Mouse (Mus musculus) heart, embryonic 16.5 days (tissue): ENCODE results near the gene Usp13. TPM values are rescaled to one million over a fixed set of nuclear protein-coding genes. Genes with fewer than 3 reads are reported as not detected.

Source experiments
- ATAC-seq: fragments of 200-750 bp; cut with Nextera tagmentation; replicated peaks from 2 replicates; pipeline ENCODE4 v1.8.0; 2017; ENCODE audit warnings: moderate number of reproducible peaks; ENCODE audit not compliant: insufficient read depth, low FRiP score; ENCODE audit errors: extremely low read depth
- H3K27ac ChIP-seq: fragments of 300-500 bp; sonication (generic); 2 replicates; pipeline ENCODE4 v1.5.1; 2014; ENCODE audit warnings: mild to moderate bottlenecking, low read length, control low read depth, moderate library complexity
- H3K27me3 ChIP-seq: fragments of 300-500 bp; sonication (generic); 2 replicates; pipeline ENCODE4 v1.6.1; 2014; ENCODE audit warnings: low read length, mixed read lengths; ENCODE audit not compliant: control insufficient read depth, insufficient read depth
- H3K36me3 ChIP-seq: fragments of 300-500 bp; sonication (generic); 2 replicates; pipeline ENCODE4 v1.6.1; 2014; ENCODE audit not compliant: control insufficient read depth, insufficient read depth
- H3K4me1 ChIP-seq: fragments of 300-500 bp; sonication (generic); 2 replicates; pipeline ENCODE4 v1.6.1; 2014; ENCODE audit warnings: low read length, mixed read lengths; ENCODE audit not compliant: control insufficient read depth, insufficient read depth
- H3K4me2 ChIP-seq: fragments of 300-500 bp; sonication (generic); 2 replicates; pipeline ENCODE4 v1.6.1; 2014; ENCODE audit warnings: low read depth, mild to moderate bottlenecking, control low read depth, low read length
- H3K4me3 ChIP-seq: fragments of 300-500 bp; sonication (generic); 2 replicates; pipeline ENCODE4 v1.5.1; 2014; ENCODE audit warnings: mild to moderate bottlenecking, control low read depth, low read length
- H3K9ac ChIP-seq: fragments of 300-500 bp; sonication (generic); 2 replicates; pipeline ENCODE4 v1.6.1; 2014; ENCODE audit warnings: low read length, control low read depth
- H3K9me3 ChIP-seq: fragments of 300-500 bp; sonication (generic); replicated peaks from 2 replicates; pipeline ENCODE4 v1.6.1; 2016; ENCODE audit warnings: low read length; ENCODE audit not compliant: control insufficient read depth
- WGBS: fragments of 180-500 bp; shearing (Covaris S2); extraction: QIAGEN DNeasy Blood & Tissue Kit; methylation state at CpG from one replicate; pipeline ENCODE4 v1.1.7; 2014; 5-methylcytosine and 5-hydroxymethylcytosine counted together
- polyA plus RNA-seq: library from polyadenylated mRNA; unstranded; fragments of >200 nt; fragmentation: Nextera tagmentation; extraction: Ambion mirVana; gene quantifications from 2 replicates; pipeline ENCODE4 v1.2.1, GENCODE M21; 2015

Gene Usp13
- polyA plus RNA-seq, 1 experiment from 2014 or later: 63.2 TPM

GRCm38 (mm10) chr3:32837847-32838246 lies 20.5 kb downstream of the Usp13 start:
- Histone ChIP-seq H3K4me2 (no peak overlapping the region), H3K9ac (no peak overlapping the region), H3K4me3 (no peak overlapping the region), H3K27me3 (no peaks in the 10 kb centered on the region), H3K36me3 (peaks cover 9% of the 10 kb centered on the region; the same call in 1 of the 2 replicates), H3K27ac (no peak overlapping the region), H3K4me1 (no peaks in the 10 kb centered on the region), H3K9me3 (no peaks in the 10 kb centered on the region)
- ATAC-seq: no peak
- 84% methylated on average over 7 of the region's 7 CpGs for WGBS

DNA sequence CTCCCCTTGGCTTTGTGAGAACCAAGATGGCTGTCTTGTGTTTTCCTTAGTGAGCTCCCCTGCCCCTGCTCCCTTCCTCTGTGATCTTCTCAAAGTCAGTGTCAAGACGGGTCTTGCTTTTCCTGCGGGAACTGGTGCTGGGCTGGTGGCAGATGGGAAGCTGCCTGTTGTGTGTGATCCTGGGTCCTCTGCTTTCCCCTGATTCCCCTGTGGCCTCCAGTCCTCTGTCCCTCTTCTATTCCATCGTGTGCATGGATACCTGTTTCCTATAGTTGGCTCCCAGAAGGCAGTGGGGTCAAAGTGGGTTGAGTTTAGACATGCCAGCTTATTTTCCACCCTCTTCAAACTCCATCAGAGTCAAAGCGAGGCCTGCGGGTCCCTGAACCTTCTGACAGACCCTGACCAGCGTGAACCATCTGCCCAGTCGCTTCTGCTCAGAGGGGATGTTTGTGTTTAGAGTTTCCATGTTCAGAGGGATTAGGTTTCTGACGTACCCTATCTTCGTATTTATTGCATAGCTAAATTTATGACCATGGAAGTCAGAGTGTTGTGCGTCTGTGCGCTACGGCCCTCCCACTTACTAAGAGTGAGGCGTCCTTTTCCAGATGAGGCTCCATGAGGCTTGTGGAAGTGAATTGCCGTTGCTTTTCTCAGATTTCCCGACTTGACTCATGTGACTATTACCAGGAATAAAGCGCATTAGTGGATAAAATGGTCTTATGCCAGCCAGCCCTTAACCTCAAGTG lies 39.2 kb downstream of the Usp13 start:
- Histone ChIP-seq H3K4me3 (no peak overlapping the region), H3K9ac (no peak overlapping the region), H3K27ac (no peak overlapping the region), H3K4me2 (no peak overlapping the region), H3K27me3 (no peaks in the 10 kb centered on the region), H3K9me3 (peaks cover 8% of the 10 kb centered on the region), H3K36me3 (peaks cover 7% of the 10 kb centered on the region), H3K4me1 (no peaks in the 10 kb centered on the region)
- ATAC-seq: no peak
- WGBS: 88% methylated on average over 16 of the region's 16 CpGs

GRCm38 (mm10) chr3:32871081-32871480 lies 53.7 kb downstream of the Usp13 start:
- Histone ChIP-seq H3K4me3 (no peak overlapping the region), H3K9ac (no peak overlapping the region), H3K9me3 (no peaks in the 10 kb centered on the region; the same call in 1 of the 2 replicates), H3K36me3 (peaks cover 30% of the 10 kb centered on the region), H3K4me1 (no peaks in the 10 kb centered on the region), H3K27me3 (no peaks in the 10 kb centered on the region), H3K27ac (no peak overlapping the region), H3K4me2 (no peak overlapping the region)
- no peak for ATAC-seq
- 67% methylated on average over 3 of the region's 3 CpGs for WGBS

DNA sequence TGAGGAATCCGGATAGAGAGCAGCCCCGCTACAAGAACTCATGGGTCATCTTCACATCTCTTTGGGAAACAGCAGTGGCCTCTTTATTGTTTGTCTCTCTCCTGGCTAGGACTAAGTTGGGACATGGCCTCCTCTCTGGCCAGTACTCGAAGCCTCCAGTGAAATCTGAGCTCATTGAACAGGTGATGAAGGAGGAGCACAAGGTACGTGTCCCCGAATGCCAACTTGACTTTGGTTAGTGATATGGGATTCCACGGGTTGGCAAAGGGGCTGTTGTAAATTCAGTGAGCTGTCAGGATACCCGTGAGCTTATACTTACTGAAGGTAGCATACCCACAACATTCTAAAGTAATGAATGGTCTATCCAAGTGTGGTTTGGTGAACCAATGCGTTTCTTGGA lies 69.0 kb downstream of the Usp13 start:
- Histone ChIP-seq H3K4me2 (no peak overlapping the region), H3K9me3 (no peaks in the 10 kb centered on the region), H3K27me3 (no peaks in the 10 kb centered on the region), H3K27ac (no peak overlapping the region), H3K9ac (no peak overlapping the region), H3K36me3 (peaks cover 23% of the 10 kb centered on the region; the same call in 1 of the 2 replicates), H3K4me1 (no peaks in the 10 kb centered on the region), H3K4me3 (no peak overlapping the region)
- WGBS: 87% methylated on average over 8 of the region's 8 CpGs
- ATAC-seq: no peak

- H3K36me3 ChIP-seq: peaks cover 20% of the 10 kb centered on the region; the same call in 1 of the 2 replicates
Observed at GRCm38 (mm10) chr3:32888886-32889285, 71.5 kb downstream of the Usp13 start.

GRCm38 (mm10) chr3:32890174-32890573 lies 72.8 kb downstream of the Usp13 start:
- Histone ChIP-seq H3K27me3 (no peaks in the 10 kb centered on the region), H3K27ac (no peak overlapping the region), H3K4me1 (no peaks in the 10 kb centered on the region), H3K4me3 (no peak overlapping the region), H3K4me2 (no peak overlapping the region), H3K36me3 (peaks cover 25% of the 10 kb centered on the region), H3K9ac (no peak overlapping the region), H3K9me3 (no peaks in the 10 kb centered on the region)
- ATAC-seq: no peak
- WGBS: 95% methylated on average over 4 of the region's 4 CpGs

More at GRCm38 (mm10) chr3:32888886-32889285, 71.5 kb downstream of the Usp13 start:
- Histone ChIP-seq H3K4me3 (no peak overlapping the region), H3K4me2 (no peak overlapping the region), H3K4me1 (no peaks in the 10 kb centered on the region), H3K27ac (no peak overlapping the region), H3K27me3 (no peaks in the 10 kb centered on the region), H3K9ac (no peak overlapping the region), H3K9me3 (no peaks in the 10 kb centered on the region)
- no peak for ATAC-seq
- 92% methylated on average over 5 of the region's 5 CpGs for WGBS

GRCm38 (mm10) chr3:32903462-32903861 lies 86.1 kb downstream of the Usp13 start:
- Histone ChIP-seq H3K4me2 (no peak overlapping the region), H3K9me3 (no peaks in the 10 kb centered on the region), H3K36me3 (peaks cover 11% of the 10 kb centered on the region), H3K9ac (no peak overlapping the region), H3K27me3 (no peaks in the 10 kb centered on the region), H3K4me3 (no peak overlapping the region), H3K27ac (no peak overlapping the region), H3K4me1 (peaks cover 30% of the 10 kb centered on the region)
- ATAC-seq: no peak
- WGBS: 49% methylated on average over 4 of the region's 4 CpGs

DNA sequence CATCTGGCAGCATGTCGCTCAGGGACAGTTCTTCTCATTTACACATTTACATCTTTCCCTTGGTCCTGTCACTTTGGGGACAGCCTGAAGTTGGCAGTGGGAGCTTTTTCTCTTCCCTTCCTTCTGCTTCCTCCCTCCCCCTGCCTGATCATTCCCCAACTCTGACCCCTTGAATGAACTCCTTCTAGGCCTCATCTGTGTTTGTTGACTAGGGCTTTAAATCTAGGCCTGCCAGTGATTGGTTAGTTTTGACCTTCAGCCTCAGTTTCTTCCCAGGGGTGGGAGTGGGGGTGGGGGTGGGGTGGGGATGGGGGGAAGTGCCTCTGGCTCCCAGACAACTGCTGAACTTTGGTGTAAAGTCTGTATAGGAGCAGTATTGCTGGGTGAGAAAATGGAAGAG lies 87.3 kb downstream of the Usp13 start:
- Histone ChIP-seq H3K9me3 (no peaks in the 10 kb centered on the region), H3K4me3 (no peak overlapping the region), H3K9ac (no peak overlapping the region), H3K27me3 (no peaks in the 10 kb centered on the region), H3K4me1 (peaks cover 38% of the 10 kb centered on the region), H3K27ac (peak overlapping the region; percentile 48), H3K36me3 (peaks cover 11% of the 10 kb centered on the region), H3K4me2 (no peak overlapping the region)
- 54% methylated on average over 1 of the region's 1 CpGs for WGBS
- ATAC-seq: no peak

DNA sequence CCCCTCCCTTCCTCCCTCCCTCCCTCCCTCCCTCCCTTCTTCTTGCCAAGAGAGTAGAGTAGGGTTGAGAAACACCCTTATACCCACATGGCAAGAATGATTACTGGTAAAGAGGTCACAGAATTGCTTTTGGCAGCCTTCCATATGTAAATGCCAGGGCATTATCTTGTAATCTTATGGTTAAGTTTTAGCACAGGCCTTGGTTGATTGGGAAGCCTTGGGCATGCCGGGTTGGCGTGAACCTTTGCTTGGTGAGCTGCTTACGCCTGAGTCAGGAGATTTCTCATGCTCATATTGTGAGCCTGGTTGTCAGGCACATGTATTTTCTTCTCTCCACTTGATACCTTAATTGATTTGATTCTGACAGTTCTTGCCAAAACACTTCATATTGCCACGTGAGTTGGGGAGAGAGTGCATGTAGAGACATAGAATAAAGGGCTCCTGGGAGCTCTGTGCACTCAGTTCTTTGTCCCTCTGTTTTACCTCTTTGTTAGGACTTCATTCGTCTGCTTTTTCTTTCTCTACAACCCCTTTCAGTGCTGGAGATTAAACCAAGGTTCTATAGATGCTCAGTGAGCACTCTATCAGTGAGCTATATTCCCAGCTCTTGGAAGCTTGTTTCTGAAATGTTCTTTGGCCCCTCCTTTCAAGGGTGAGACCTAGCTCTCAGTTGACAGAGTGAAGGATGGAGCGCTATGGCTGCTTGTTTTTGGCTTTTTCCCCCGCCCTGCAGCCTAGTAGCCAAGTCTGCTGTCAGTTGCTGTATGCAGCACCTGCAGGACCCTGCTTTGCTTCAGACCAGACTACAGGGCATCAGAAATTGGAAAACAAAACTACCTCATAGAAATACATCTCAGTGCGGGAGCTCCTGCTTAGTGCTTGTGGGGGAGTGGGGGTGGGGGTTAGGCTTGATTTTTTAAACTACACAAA lies 88.8 kb downstream of the Usp13 start:
- Histone ChIP-seq H3K27me3 (no peaks in the 10 kb centered on the region), H3K9ac (no peak overlapping the region), H3K4me1 (peaks cover 45% of the 10 kb centered on the region), H3K36me3 (peaks cover 11% of the 10 kb centered on the region), H3K4me2 (no peak overlapping the region), H3K27ac (peak overlapping the region; percentile 37), H3K4me3 (no peak overlapping the region), H3K9me3 (no peaks in the 10 kb centered on the region)
- ATAC-seq: no peak
- 63% methylated on average over 8 of the region's 8 CpGs for WGBS
